Mouse (Mus musculus) cerebellum, adult 9-11 months (tissue): ENCODE results near the gene Scrg1.
"Not testable (repeated sequence)": the region's sequence is repeated elsewhere in the genome, so short reads cannot be mapped to it uniquely, and the experiment has no call there.

Experiments used
- DNase-seq: peaks from one replicate; pipeline ENCODE4 v3.0.0; 2022

Scrg1 gene

DNA sequence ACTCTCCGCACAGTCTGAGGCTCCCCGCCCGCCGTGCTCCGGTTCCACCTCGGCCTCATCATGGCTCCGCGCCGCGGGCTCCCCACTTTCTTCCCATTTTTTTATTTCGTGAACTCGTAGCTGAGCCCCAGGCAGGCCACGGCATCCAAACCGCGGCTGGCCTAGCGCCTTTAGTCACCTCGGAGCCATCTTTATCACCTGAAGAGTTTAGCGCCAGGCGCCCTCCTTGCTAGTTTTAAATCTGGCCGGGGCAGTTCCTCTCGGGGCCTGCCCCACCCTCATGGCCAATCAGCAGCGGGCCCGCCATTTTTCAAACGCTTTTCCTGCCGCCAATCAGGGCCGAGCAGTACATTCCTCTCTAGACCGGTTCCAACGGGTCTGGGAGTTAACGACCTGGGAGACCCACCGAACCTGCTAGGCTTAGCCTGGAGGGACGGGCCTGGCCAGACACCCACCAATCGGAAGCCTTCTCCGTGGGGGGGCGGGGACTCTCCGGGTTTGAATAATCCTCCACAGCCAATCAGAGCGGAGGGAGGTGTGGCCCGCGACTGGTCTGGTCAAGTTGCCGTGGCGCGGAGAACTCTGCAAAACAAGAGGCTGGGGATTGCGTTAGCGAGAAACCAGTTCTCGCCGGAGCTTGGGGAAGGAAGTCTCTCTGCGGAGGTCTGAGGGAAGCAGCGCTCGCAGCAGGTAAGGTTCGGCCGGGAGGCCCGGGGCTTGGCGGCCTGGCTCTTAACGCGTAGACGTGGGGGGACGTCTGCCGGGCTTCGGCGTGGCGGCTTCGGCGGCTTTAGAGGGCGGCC lies 55.8 kb downstream of the Scrg1 start, which contains the start of gene Hmgb2:
Gene Hmgb2, plus strand, starts transcription at position 592 of the 803 bp plus-strand sequence.
- peak; percentile 100 for DNase-seq

DNA sequence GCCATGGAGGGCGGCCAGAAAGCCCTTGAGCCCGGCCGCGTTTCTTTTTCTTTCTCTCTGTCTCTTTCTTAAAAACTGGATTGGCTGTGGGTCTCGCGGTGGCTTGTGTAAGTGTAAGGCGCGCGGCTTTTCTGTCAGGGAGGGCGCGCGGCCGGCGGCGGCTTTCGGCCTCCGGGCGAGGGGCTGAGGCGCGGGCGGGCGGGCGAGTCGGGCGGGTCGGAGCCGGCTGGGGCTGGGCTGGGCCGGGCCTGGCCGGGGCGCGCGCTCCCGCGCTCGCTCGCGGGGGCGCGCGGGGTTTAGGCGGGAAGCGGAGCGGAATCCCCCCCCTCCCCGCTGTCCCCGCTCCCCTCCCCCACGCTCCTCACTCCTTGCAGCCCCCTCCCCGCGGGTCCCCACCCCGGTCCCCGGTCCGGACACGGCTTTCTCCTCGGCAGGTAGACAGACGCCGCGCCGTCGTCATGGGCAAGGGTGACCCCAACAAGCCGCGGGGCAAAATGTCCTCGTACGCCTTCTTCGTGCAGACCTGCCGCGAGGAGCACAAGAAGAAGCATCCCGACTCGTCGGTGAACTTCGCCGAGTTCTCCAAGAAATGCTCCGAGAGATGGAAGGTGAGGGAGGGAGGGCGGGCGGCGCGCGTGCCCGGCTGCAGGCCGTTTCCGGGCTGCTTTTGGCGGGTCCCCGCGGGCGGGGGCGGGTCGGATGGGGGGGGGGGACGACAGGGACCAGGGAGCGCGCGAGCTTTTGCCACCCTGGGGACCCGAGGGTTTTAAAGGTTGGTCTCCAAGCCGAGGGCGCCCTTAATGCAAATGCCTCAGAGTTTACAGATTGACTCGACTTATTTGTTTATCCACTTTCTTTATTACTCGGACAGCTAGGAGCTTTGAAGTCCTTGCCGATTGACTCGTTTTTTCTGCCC lies 56.7 kb downstream of the Scrg1 start:
- DNase-seq = peak; percentile 63

DNA sequence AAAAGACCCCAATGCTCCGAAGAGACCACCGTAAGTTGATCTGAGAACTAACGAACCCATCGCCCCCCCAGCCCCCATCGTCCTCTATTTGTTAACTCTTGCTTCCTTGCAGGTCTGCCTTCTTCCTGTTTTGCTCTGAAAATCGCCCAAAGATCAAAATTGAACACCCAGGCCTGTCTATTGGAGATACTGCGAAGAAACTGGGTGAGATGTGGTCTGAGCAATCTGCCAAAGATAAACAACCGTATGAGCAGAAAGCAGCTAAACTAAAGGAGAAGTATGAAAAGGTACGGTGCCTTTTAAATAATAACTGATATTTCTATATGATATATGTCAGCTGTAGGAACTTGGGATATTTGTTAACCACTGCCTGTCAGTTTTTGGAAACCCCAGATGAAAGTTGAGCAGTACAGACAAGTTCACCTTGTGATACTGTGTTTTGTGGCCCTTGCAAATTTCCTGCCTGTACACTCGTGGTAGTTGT lies 57.5 kb downstream of the Scrg1 start:
- DNase-seq = not testable (repeated sequence)

DNA sequence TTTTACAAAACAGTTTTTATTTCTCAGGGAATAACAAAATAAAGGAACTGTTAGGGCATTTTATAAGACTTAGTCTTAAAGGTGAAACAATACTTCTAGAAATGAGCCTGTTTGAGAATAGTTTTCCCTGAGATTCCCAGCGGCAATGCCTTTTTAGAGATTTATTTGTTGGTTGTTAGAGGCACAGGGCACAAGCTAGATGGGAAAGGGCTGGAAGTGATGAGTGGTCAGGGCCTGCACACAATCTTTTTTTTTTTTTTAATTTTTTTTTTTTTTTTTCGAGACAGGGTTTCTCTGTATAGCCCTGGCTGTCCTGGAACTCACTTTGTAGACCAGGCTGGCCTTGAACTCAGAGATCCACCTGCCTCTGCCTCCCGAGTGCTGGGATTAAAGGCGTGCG lies 61.0 kb downstream of the Scrg1 start:
- not testable (repeated sequence) for DNase-seq

DNA sequence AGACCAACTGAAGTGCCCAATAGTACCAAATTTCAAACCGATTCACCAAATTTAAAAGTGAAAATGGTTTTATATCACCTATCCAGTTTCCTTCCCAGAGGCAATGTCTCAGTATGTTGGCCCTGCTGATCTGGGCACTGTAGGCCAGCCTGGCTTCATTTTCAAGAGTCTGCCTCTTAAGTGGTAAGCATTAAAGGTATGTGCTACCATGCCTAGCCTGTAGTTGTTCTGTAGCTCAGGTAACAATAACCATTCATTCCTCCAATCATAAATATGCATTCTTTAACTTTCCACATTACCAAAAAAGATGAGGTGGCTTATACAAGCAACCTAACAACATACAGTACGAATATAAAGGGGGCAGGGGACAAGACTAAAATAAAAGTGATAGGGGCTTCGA lies 62.0 kb downstream of the Scrg1 start:
- DNase-seq = no peak

DNA sequence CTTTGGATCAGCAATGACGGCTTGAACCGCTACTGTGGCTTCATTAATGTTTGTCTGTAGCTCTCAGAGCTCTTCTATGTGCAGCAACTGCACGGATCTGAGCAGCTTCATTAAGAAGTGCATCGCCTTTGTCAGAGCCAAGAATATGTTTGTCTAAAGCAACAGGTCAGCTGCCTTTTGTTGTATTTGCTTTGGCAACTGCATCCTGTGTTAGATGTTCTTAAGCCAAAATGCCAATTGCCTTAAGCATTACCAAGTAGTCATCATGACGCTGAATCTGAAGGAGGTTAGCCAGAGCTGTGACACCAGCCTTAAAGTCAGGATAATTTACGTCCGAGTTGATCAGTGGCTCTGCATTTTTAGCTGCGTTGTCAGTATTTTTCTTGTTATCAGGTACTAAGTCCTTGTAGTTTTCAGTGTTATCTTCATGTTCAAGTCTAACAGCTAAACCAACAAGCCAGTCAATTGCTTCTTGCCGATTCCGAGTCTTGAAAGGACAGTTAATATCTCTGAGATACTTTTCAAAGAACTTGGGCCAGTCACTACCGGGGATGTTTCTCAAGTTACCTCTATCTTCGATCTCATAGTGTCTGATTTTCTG lies 64.6 kb downstream of the Scrg1 start:
- no peak for DNase-seq
